Mouse (Mus musculus) liver, embryonic 16.5 days (tissue): ENCODE data around the gene Dcaf10. TPM values are rescaled to one million over a fixed set of nuclear protein-coding genes. Genes with fewer than 3 reads are reported as not detected.
A peak's percentile ranks its signal among the peaks of the same experiment; 100 is the strongest.
"Not testable (repeated sequence)": the region's sequence is repeated elsewhere in the genome, so short reads cannot be mapped to it uniquely, and the experiment has no call there.

Experiments used
- ATAC-seq: fragments of 200-750 bp; cut with Nextera tagmentation; 2 replicates; pipeline ENCODE4 v1.8.0; 2017; ENCODE audit warnings: low read depth, mild to moderate bottlenecking, moderate number of reproducible peaks, moderate library complexity
- H3K27ac ChIP-seq: fragments of 300-500 bp; sonication (generic); 2 replicates; pipeline ENCODE4 v1.5.1; 2014; ENCODE audit warnings: mild to moderate bottlenecking, low read length
- H3K27me3 ChIP-seq: fragments of 300-500 bp; sonication (generic); 2 replicates; pipeline ENCODE4 v1.6.1; 2014; ENCODE audit warnings: low read depth, low read length, mixed read lengths; ENCODE audit not compliant: control insufficient read depth, insufficient read depth
- H3K36me3 ChIP-seq: fragments of 300-500 bp; sonication (generic); 2 replicates; pipeline ENCODE4 v1.6.1; 2014; ENCODE audit warnings: mild to moderate bottlenecking; ENCODE audit not compliant: control insufficient read depth, insufficient read depth
- H3K4me1 ChIP-seq: fragments of 300-500 bp; sonication (generic); 2 replicates; pipeline ENCODE4 v1.6.1; 2014; ENCODE audit warnings: low read depth, low read length, mixed read lengths; ENCODE audit not compliant: control insufficient read depth
- H3K4me2 ChIP-seq: fragments of 300-500 bp; sonication (generic); 2 replicates; pipeline ENCODE4 v1.6.1; 2014; ENCODE audit warnings: low read depth, low read length, mixed read lengths
- H3K4me3 ChIP-seq: fragments of 300-500 bp; sonication (generic); 2 replicates; pipeline ENCODE4 v1.5.1; 2014; ENCODE audit warnings: low read depth, mild to moderate bottlenecking, low read length
- H3K9ac ChIP-seq: fragments of 300-500 bp; sonication (generic); 2 replicates; pipeline ENCODE4 v1.6.1; 2014; ENCODE audit warnings: low read depth, low read length
- H3K9me3 ChIP-seq: fragments of 300-500 bp; sonication (generic); replicated peaks from 2 replicates; pipeline ENCODE4 v1.6.1; 2016; ENCODE audit warnings: low read length; ENCODE audit not compliant: control insufficient read depth
- WGBS: fragments of 180-500 bp; shearing (Covaris S2); extraction: QIAGEN DNeasy Blood & Tissue Kit; methylation state at CpG from one replicate; pipeline ENCODE4 v1.1.7; 2014; ENCODE audit not compliant: insufficient replicate concordance; 5-methylcytosine and 5-hydroxymethylcytosine counted together
- polyA plus RNA-seq: library from polyadenylated mRNA; unstranded; fragments of >200 nt; fragmentation: Nextera tagmentation; extraction: Ambion mirVana; gene quantifications from 2 replicates; pipeline ENCODE4 v1.2.1, GENCODE M21; 2015

Dcaf10 gene
- polyA plus RNA-seq, 1 experiment from 2014 or later: 6.2 TPM

GRCm38 (mm10) chr4:45332466-45332865, 9.4 kb upstream of the Dcaf10 start:
- H3K4me2 ChIP-seq: no peak overlapping the region
- H3K27me3 ChIP-seq: no peaks in the 10 kb centered on the region; the same call in 1 of the 2 replicates
- no peaks in the 10 kb centered on the region for H3K4me1 ChIP-seq
- no peak overlapping the region for H3K4me3 ChIP-seq
- H3K27ac ChIP-seq: no peak overlapping the region
- H3K9ac ChIP-seq: no peak overlapping the region
- 45% methylated on average over 3 of the region's 3 CpGs for WGBS
- H3K9me3 ChIP-seq: no peaks in the 10 kb centered on the region
- no peak for ATAC-seq
- H3K36me3 ChIP-seq: no peaks in the 10 kb centered on the region

GRCm38 (mm10) chr4:45341226-45341625, 675 bp upstream of the Dcaf10 start:
- H3K4me1 ChIP-seq: peaks cover 14% of the 10 kb centered on the region
- peak overlapping the region; percentile 91 for H3K4me2 ChIP-seq
- WGBS: 62% methylated on average over 9 of the region's 9 CpGs
- H3K27me3 ChIP-seq: no peaks in the 10 kb centered on the region
- H3K9me3 ChIP-seq: no peaks in the 10 kb centered on the region
- peak overlapping the region; percentile 96 for H3K27ac ChIP-seq
- peak overlapping the region; percentile 67 for H3K4me3 ChIP-seq
- peak overlapping the region; percentile 75 for H3K9ac ChIP-seq
- no peak for ATAC-seq
- H3K36me3 ChIP-seq: no peaks in the 10 kb centered on the region; the same call in 1 of the 2 replicates

- whole genome bisulfite sequencing: under 1% methylated on average over 76 of the region's 76 CpGs
- peak; percentile 89 for ATAC-seq
- Histone ChIP-seq H3K36me3 (peaks cover 4% of the 10 kb centered on the region; the same call in 1 of the 2 replicates), H3K4me2 (peak within 1 kb of the TSS; percentile 91), H3K27me3 (no peaks in the 10 kb centered on the region), H3K9ac (peak within 1 kb of the TSS; percentile 75), H3K4me3 (peak within 1 kb of the TSS; percentile 67), H3K4me1 (peaks cover 14% of the 10 kb centered on the region), H3K9me3 (no peaks in the 10 kb centered on the region), H3K27ac (peak within 1 kb of the TSS; percentile 96)
These were observed 620 bp downstream of the Dcaf10 start, which contains the start of gene Exosc3 for GRCm38 (mm10) chr4:45342286-45343155. TSS of gene Exosc3 (minus strand) at chr4:45342732.

DNA sequence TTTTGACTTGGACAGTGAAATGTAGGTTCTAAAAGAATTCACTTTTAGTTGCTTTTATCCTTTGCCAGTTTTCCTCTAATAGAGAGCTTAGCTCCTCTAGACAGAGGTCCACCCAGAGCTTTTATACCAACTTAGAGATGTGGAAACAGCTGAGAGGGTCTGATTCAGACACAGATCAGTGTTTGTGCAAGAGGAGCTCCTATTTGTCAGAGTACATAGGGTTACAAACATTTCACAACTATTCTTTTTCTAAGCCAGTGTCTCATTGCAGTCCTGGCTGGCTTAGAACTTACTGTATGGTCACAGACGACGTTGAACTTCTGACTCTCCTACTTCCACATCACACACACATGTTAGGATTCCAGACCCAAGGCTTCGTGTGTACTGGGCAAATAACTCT, 14.8 kb downstream of the Dcaf10 start:
- Histone ChIP-seq H3K9ac (no peak overlapping the region), H3K9me3 (no peaks in the 10 kb centered on the region), H3K27ac (no peak overlapping the region), H3K36me3 (peaks cover 9% of the 10 kb centered on the region), H3K4me2 (no peak overlapping the region), H3K27me3 (no peaks in the 10 kb centered on the region), H3K4me3 (no peak overlapping the region), H3K4me1 (no peaks in the 10 kb centered on the region)
- ATAC-seq: no peak
- WGBS: 63% methylated on average over 3 of the region's 3 CpGs

GRCm38 (mm10) chr4:45371261-45371660, 29.4 kb downstream of the Dcaf10 start:
- ATAC-seq: no peak
- WGBS: 81% methylated on average over 3 of the region's 3 CpGs
- H3K4me3 ChIP-seq: no peak overlapping the region
- no peak overlapping the region for H3K27ac ChIP-seq
- no peak overlapping the region for H3K9ac ChIP-seq
- no peaks in the 10 kb centered on the region for H3K27me3 ChIP-seq
- no peaks in the 10 kb centered on the region for H3K9me3 ChIP-seq
- H3K36me3 ChIP-seq: peaks cover 33% of the 10 kb centered on the region
- H3K4me2 ChIP-seq: no peak overlapping the region
- H3K4me1 ChIP-seq: no peaks in the 10 kb centered on the region

GRCm38 (mm10) chr4:45374879-45375278, 33.0 kb downstream of the Dcaf10 start:
- H3K36me3 ChIP-seq: peaks cover 33% of the 10 kb centered on the region
- WGBS: 87% methylated on average over 5 of the region's 5 CpGs

GRCm38 (mm10) chr4:45376573-45376972, 34.7 kb downstream of the Dcaf10 start:
- no peaks in the 10 kb centered on the region for H3K9me3 ChIP-seq
- peaks cover 28% of the 10 kb centered on the region for H3K36me3 ChIP-seq
- 83% methylated on average over 4 of the region's 4 CpGs for WGBS

More at GRCm38 (mm10) chr4:45374879-45375278, 33.0 kb downstream of the Dcaf10 start:
- no peak for ATAC-seq
- Histone ChIP-seq H3K4me2 (no peak overlapping the region), H3K4me3 (no peak overlapping the region), H3K4me1 (no peaks in the 10 kb centered on the region), H3K9ac (no peak overlapping the region), H3K27me3 (no peaks in the 10 kb centered on the region), H3K27ac (no peak overlapping the region), H3K9me3 (no peaks in the 10 kb centered on the region)

DNA sequence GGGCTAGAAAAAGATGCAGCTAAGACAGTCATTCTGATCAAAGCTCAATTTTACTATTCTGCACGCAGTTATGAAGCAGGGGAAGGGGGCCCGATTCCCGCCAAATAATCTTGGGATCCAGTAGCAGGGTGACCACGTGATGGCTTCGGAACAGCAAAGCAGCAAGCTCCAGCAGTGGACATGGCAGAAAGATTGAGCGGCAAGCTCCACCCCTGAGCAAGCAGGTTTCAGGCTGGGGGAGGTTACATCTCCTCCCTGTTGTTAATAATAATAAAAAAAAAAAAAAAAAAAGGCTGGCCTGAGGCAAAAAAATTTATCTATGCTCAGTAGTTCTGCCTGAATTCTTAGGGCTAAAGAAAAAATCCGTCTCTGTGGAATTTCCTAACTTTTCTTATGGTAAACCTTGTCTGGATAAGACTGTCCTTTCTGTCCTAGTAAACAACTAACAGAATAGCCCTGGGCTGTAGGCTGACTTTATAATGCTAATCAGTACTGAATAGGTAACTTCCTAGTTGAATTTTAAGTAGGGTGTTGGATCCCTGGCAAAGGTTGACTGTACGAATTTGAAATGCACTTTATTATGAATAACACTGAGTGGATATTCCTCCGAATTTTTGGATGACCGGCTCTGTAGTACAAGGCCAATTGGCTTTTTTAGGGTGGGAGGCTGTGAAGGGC, 39.1 kb downstream of the Dcaf10 start:
- not testable (repeated sequence) for H3K4me1 ChIP-seq, ATAC-seq, H3K4me3 ChIP-seq, H3K4me2 ChIP-seq, H3K9ac ChIP-seq, H3K27me3 ChIP-seq, H3K36me3 ChIP-seq, H3K27ac ChIP-seq, H3K9me3 ChIP-seq
- 74% methylated on average over 10 of the region's 10 CpGs for WGBS

More at GRCm38 (mm10) chr4:45376573-45376972, 34.7 kb downstream of the Dcaf10 start:
- Histone ChIP-seq H3K4me1 (no peaks in the 10 kb centered on the region), H3K27me3 (no peaks in the 10 kb centered on the region), H3K4me2 (no peak overlapping the region), H3K27ac (no peak overlapping the region), H3K9ac (no peak overlapping the region), H3K4me3 (no peak overlapping the region)
- ATAC-seq: no peak

GRCm38 (mm10) chr4:45382133-45382532, 40.2 kb downstream of the Dcaf10 start:
- not testable (repeated sequence) for H3K4me3 ChIP-seq
- WGBS: 67% methylated on average over 2 of the region's 2 CpGs

More at GRCm38 (mm10) chr4:45382133-45382532, 40.2 kb downstream of the Dcaf10 start:
- not testable (repeated sequence) for H3K4me1 ChIP-seq, H3K27me3 ChIP-seq, H3K9me3 ChIP-seq, H3K36me3 ChIP-seq, ATAC-seq, H3K4me2 ChIP-seq, H3K9ac ChIP-seq, H3K27ac ChIP-seq
